Mouse (Mus musculus) bone marrow macrophage, adult 2 months (primary cell): ENCODE results near the gene Pitpna.

Experiments
- CTCF ChIP-seq: IDR thresholded peaks from 2 replicates; pipeline ENCODE4 v1.5.1; 2012; ENCODE audit warnings: low read depth, mild to moderate bottlenecking, low read length, moderate library complexity
- POLR2A ChIP-seq: IDR thresholded peaks from 2 replicates; pipeline ENCODE4 v1.6.1; 2012; ENCODE audit warnings: mild to moderate bottlenecking, low read depth, low read length, borderline replicate concordance

DNA sequence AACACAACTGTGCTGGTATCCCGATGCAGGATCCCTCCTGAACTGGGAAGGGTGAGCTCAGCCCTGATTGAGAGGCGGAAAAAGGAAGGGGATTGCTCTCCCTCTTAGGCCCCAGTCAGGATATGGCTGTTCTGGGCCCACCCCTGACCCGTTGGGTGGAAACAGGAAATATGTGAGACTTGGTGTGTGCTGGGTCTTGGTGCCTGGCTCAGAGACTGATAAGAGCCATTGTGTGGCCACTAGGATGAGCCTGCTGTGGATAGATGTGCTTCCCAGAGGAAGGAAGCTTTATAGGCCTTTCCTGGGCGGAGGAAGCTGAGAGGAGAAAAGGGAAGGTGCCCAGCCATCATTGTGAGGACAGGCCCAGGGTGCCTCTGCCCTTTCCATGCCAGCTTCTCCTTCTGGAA is 61.3 kb downstream of the Pitpna start:
- TF ChIP-seq CTCF (no peak), POLR2A (no peak)
